Mouse (Mus musculus): Measurements from ENCODE around the gene Olfr1087. TPM values are rescaled to one million over a fixed set of nuclear protein-coding genes. Genes with fewer than 3 reads are reported as not detected.
"Not testable (repeated sequence)": the region's sequence is repeated elsewhere in the genome, so short reads cannot be mapped to it uniquely, and the experiment has no call there.

Olfr1087 gene
- polyA plus RNA-seq (2012; fragmentation: generic; extraction: Trizol) = not detected

GRCm38 (mm10) chr2:86698295-86698694, at the start of gene Olfr1087:
TSS of gene Olfr1087 (minus strand) at chr2:86698395.
- Histone ChIP-seq H3K79me2 (ENCODE audit: control insufficient read depth, insufficient read depth) (no peaks in the 10 kb centered on the region), H3K27me3 (ENCODE audit: control insufficient read depth, insufficient read depth, insufficient read length) (no peaks in the 10 kb centered on the region), H3K36me3 (ENCODE audit: control insufficient read depth, insufficient read depth) (no peaks in the 10 kb centered on the region), H3ac (ENCODE audit: control insufficient read depth, insufficient read length) (no peak within 1 kb of the TSS), H3K4me3 (no peak within 1 kb of the TSS), H3K4me2 (ENCODE audit: low read depth) (no peak within 1 kb of the TSS)
- TF ChIP-seq USF1 (IDR thresholded peaks at IDR 0.05; ENCODE audit: low read depth) = no peak
- TF ChIP-seq TCF12 (IDR thresholded peaks at IDR 0.05; ENCODE audit: insufficient read depth, poor library complexity, severe bottlenecking) = no peak
- TF ChIP-seq MYOD1 (IDR thresholded peaks at IDR 0.05; ENCODE audit: control insufficient read depth in 1 of 3, insufficient read length in 2 of 3, low read depth in 2 of 3) = no peak
- no peak for TF ChIP-seq SRF (IDR thresholded peaks at IDR 0.05; ENCODE audit: control insufficient read depth, insufficient read length, low read depth)
- no peak for TF ChIP-seq MAX (IDR thresholded peaks at IDR 0.05; ENCODE audit: low read depth)
- no peak for TF ChIP-seq E2F4 (IDR thresholded peaks at IDR 0.05; ENCODE audit: insufficient read depth)
- no peak for TF ChIP-seq POLR2AphosphoS2 (IDR thresholded peaks at IDR 0.05; ENCODE audit: insufficient read length, low read depth)
- no peak for TF ChIP-seq CEBPB (IDR thresholded peaks at IDR 0.05; ENCODE audit: insufficient read depth, poor library complexity, severe bottlenecking)
- no peak for TF ChIP-seq MYOG (IDR thresholded peaks at IDR 0.05; ENCODE audit: control insufficient read depth in 1 of 3, insufficient read depth in 1 of 3, insufficient read length in 2 of 3, low read depth in 2 of 3)
- no peak for TF ChIP-seq POLR2A (IDR thresholded peaks at IDR 0.05; ENCODE audit: insufficient read length, low read depth)
- TF ChIP-seq TCF3 (IDR thresholded peaks at IDR 0.05; ENCODE audit: insufficient read length, low read depth) = no peak
- no peak for TF ChIP-seq REST (IDR thresholded peaks at IDR 0.05; ENCODE audit: insufficient read depth, insufficient read length)

GRCm38 (mm10) chr2:86733601-86734000, 35.4 kb upstream of the Olfr1087 start, which contains the start of gene Olfr1089:
TSS of gene Olfr1089 (minus strand) at chr2:86733701.
- Histone ChIP-seq H3K27me3 (ENCODE audit: control insufficient read depth, insufficient read depth, insufficient read length) (no peaks in the 10 kb centered on the region), H3ac (ENCODE audit: control insufficient read depth, insufficient read length) (no peak within 1 kb of the TSS), H3K4me2 (ENCODE audit: low read depth) (no peak within 1 kb of the TSS), H3K79me2 (ENCODE audit: control insufficient read depth, insufficient read depth) (no peaks in the 10 kb centered on the region), H3K4me3 (no peak within 1 kb of the TSS), H3K36me3 (ENCODE audit: control insufficient read depth, insufficient read depth) (no peaks in the 10 kb centered on the region)
- TF ChIP-seq TCF12 (IDR thresholded peaks at IDR 0.05; ENCODE audit: insufficient read depth, poor library complexity, severe bottlenecking) = no peak
- TF ChIP-seq SRF (IDR thresholded peaks at IDR 0.05; ENCODE audit: control insufficient read depth, insufficient read length, low read depth) = no peak
- TF ChIP-seq POLR2AphosphoS2 (IDR thresholded peaks at IDR 0.05; ENCODE audit: insufficient read length, low read depth) = no peak
- TF ChIP-seq TCF3 (IDR thresholded peaks at IDR 0.05; ENCODE audit: insufficient read length, low read depth) = no peak
- no peak for TF ChIP-seq E2F4 (IDR thresholded peaks at IDR 0.05; ENCODE audit: insufficient read depth)
- no peak for TF ChIP-seq MAX (IDR thresholded peaks at IDR 0.05; ENCODE audit: low read depth)
- TF ChIP-seq CEBPB (IDR thresholded peaks at IDR 0.05; ENCODE audit: insufficient read depth, poor library complexity, severe bottlenecking) = no peak
- no peak for TF ChIP-seq REST (IDR thresholded peaks at IDR 0.05; ENCODE audit: insufficient read depth, insufficient read length)
- TF ChIP-seq POLR2A (IDR thresholded peaks at IDR 0.05; ENCODE audit: insufficient read length, low read depth) = no peak

DNA sequence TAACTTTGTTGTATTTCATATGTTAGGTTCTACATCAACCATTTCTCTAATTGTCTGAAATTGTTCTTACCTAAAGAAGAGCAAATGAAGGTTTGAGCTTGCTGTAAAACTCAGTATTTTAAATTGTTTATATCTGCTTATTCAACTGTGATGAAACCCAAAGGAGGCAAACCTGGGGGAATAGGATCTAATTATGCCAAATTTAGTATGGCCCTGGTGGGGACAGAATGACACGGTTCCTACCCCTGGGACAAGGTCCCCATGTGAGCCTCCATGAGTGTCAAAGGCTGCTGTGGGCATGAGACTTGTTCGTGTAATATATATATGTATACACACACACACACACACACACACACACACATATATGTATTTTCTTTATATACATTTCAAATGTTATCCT, 18.2 kb downstream of the Olfr1087 start, which contains the start of gene Olfr1086:
Gene Olfr1086, minus strand, starts transcription at position 101 of the 400 bp plus-strand sequence.
- no peak for TF ChIP-seq MYOG (IDR thresholded peaks at IDR 0.05; ENCODE audit: control insufficient read depth in 1 of 3, insufficient read depth in 1 of 3, insufficient read length in 2 of 3, low read depth in 2 of 3)
- H3K4me2 ChIP-seq (ENCODE audit: low read depth) = no peak within 1 kb of the TSS
- H3K4me3 ChIP-seq = no peak within 1 kb of the TSS
- H3ac ChIP-seq (ENCODE audit: control insufficient read depth, insufficient read length) = no peak within 1 kb of the TSS
- H3K36me3 ChIP-seq (ENCODE audit: control insufficient read depth, insufficient read depth) = no peaks in the 10 kb centered on the region
- H3K79me2 ChIP-seq (ENCODE audit: control insufficient read depth, insufficient read depth) = no peaks in the 10 kb centered on the region
- H3K27me3 ChIP-seq (ENCODE audit: control insufficient read depth, insufficient read depth, insufficient read length) = no peaks in the 10 kb centered on the region

DNA sequence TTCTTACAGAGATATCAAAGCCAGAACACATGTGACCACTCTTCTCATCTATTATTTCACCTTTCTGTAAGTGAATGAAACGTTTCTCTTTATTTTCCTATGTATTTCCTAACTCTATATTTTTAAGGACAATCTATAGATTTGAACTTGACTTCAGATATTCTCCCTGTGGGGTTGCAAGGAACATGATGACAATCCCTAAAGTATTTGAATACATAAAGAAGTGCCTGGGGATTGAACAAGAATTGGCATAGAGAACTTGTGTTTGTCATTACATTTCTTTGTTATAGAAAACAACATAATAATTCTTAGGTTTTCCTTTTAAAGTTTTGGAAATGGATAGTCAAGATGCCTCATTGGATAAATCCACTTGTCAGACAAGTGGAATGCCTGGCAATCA, 36.3 kb downstream of the Olfr1087 start, which contains the start of gene Olfr1085:
Gene Olfr1085, minus strand, starts transcription at position 101 of the 400 bp plus-strand sequence.
- TF ChIP-seq TCF12 (IDR thresholded peaks at IDR 0.05; ENCODE audit: insufficient read depth, poor library complexity, severe bottlenecking) = no peak
- TF ChIP-seq USF1 (IDR thresholded peaks at IDR 0.05; ENCODE audit: low read depth) = no peak
- TF ChIP-seq MYOG (IDR thresholded peaks at IDR 0.05; ENCODE audit: control insufficient read depth in 1 of 3, insufficient read depth in 1 of 3, insufficient read length in 2 of 3, low read depth in 2 of 3) = no peak
- no peak for TF ChIP-seq SRF (IDR thresholded peaks at IDR 0.05; ENCODE audit: control insufficient read depth, insufficient read length, low read depth)
- no peak for TF ChIP-seq CEBPB (IDR thresholded peaks at IDR 0.05; ENCODE audit: insufficient read depth, poor library complexity, severe bottlenecking)
- TF ChIP-seq TCF3 (IDR thresholded peaks at IDR 0.05; ENCODE audit: insufficient read length, low read depth) = no peak
- TF ChIP-seq POLR2AphosphoS2 (IDR thresholded peaks at IDR 0.05; ENCODE audit: insufficient read length, low read depth) = no peak
- no peak for TF ChIP-seq MAX (IDR thresholded peaks at IDR 0.05; ENCODE audit: low read depth)
- TF ChIP-seq MYOD1 (IDR thresholded peaks at IDR 0.05; ENCODE audit: control insufficient read depth in 1 of 3, insufficient read length in 2 of 3, low read depth in 2 of 3) = no peak
- TF ChIP-seq E2F4 (IDR thresholded peaks at IDR 0.05; ENCODE audit: insufficient read depth) = no peak
- no peak for TF ChIP-seq POLR2A (IDR thresholded peaks at IDR 0.05; ENCODE audit: insufficient read length, low read depth)
- TF ChIP-seq REST (IDR thresholded peaks at IDR 0.05; ENCODE audit: insufficient read depth, insufficient read length) = no peak
- Histone ChIP-seq H3K4me2 (ENCODE audit: low read depth) (no peak within 1 kb of the TSS), H3K27me3 (ENCODE audit: control insufficient read depth, insufficient read depth, insufficient read length) (no peaks in the 10 kb centered on the region), H3ac (ENCODE audit: control insufficient read depth, insufficient read length) (no peak within 1 kb of the TSS), H3K36me3 (ENCODE audit: control insufficient read depth, insufficient read depth) (no peaks in the 10 kb centered on the region), H3K79me2 (ENCODE audit: control insufficient read depth, insufficient read depth) (no peaks in the 10 kb centered on the region), H3K4me3 (no peak within 1 kb of the TSS)

- not testable (repeated sequence) for H3K4me2 ChIP-seq (ENCODE audit: low read depth); H3K79me2 ChIP-seq (ENCODE audit: control insufficient read depth, insufficient read depth)
These were observed 58.6 kb downstream of the Olfr1087 start, which contains the start of gene Olfr1084 for GRCm38 (mm10) chr2:86639625-86640024. TSS of gene Olfr1084 (minus strand) at chr2:86639725.

More at GRCm38 (mm10) chr2:86639625-86640024, 58.6 kb downstream of the Olfr1087 start, which contains the start of gene Olfr1084:
- H3K27me3 ChIP-seq (ENCODE audit: control insufficient read depth, insufficient read depth, insufficient read length); H3ac ChIP-seq (ENCODE audit: control insufficient read depth, insufficient read length); H3K36me3 ChIP-seq (ENCODE audit: control insufficient read depth, insufficient read depth); H3K4me3 ChIP-seq: not testable (repeated sequence)

Other genes starting within 250 kb of the Olfr1087 start
- gene Olfr1065, start 247.8 kb downstream of the Olfr1087 start, polyA plus RNA-seq (2012; fragmentation: generic; extraction: Trizol) = not detected
- gene Olfr1066, start 242.1 kb downstream of the Olfr1087 start, polyA plus RNA-seq (2012; fragmentation: generic; extraction: Trizol) = not detected
- gene Olfr228, start 211.0 kb downstream of the Olfr1087 start, polyA plus RNA-seq (2012; fragmentation: generic; extraction: Trizol) = not detected
- not detected for gene Olfr1076, start 189.9 kb downstream of the Olfr1087 start, polyA plus RNA-seq (2012; fragmentation: generic; extraction: Trizol)
- gene Olfr1079, start 155.9 kb downstream of the Olfr1087 start, polyA plus RNA-seq (2012; fragmentation: generic; extraction: Trizol) = not detected
- gene Olfr1080, start 140.2 kb downstream of the Olfr1087 start, polyA plus RNA-seq (2012; fragmentation: generic; extraction: Trizol) = not detected
- not detected for gene Olfr1082, start 99.4 kb downstream of the Olfr1087 start, polyA plus RNA-seq (2012; fragmentation: generic; extraction: Trizol)
- not detected for gene Olfr1084, start 58.7 kb downstream of the Olfr1087 start, polyA plus RNA-seq (2012; fragmentation: generic; extraction: Trizol)
- not detected for gene Olfr1085, start 36.4 kb downstream of the Olfr1087 start, polyA plus RNA-seq (2012; fragmentation: generic; extraction: Trizol)
- not detected for gene Olfr1086, start 18.3 kb downstream of the Olfr1087 start, polyA plus RNA-seq (2012; fragmentation: generic; extraction: Trizol)
- gene Olfr1089, start 35.3 kb upstream of the Olfr1087 start, polyA plus RNA-seq (2012; fragmentation: generic; extraction: Trizol) = not detected
- not detected for gene Olfr1090, start 60.6 kb upstream of the Olfr1087 start, polyA plus RNA-seq (2012; fragmentation: generic; extraction: Trizol)
- not detected for gene Olfr1093, start 84.1 kb upstream of the Olfr1087 start, polyA plus RNA-seq (2012; fragmentation: generic; extraction: Trizol)
- not detected for gene Olfr141, start 111.6 kb upstream of the Olfr1087 start, polyA plus RNA-seq (2012; fragmentation: generic; extraction: Trizol)
- not detected for gene Olfr1094, start 126.3 kb upstream of the Olfr1087 start, polyA plus RNA-seq (2012; fragmentation: generic; extraction: Trizol)
- gene Olfr1095, start 153.3 kb upstream of the Olfr1087 start, polyA plus RNA-seq (2012; fragmentation: generic; extraction: Trizol) = not detected
- gene Gm13723, start 176.4 kb upstream of the Olfr1087 start, polyA plus RNA-seq (2012; fragmentation: generic; extraction: Trizol) = not detected
- not detected for gene Olfr1097, start 193.8 kb upstream of the Olfr1087 start, polyA plus RNA-seq (2012; fragmentation: generic; extraction: Trizol)
- not detected for gene Olfr1098, start 226.2 kb upstream of the Olfr1087 start, polyA plus RNA-seq (2012; fragmentation: generic; extraction: Trizol)